Mouse (Mus musculus): Measurements from ENCODE around the gene Phf14. TPM values are rescaled to one million over a fixed set of nuclear protein-coding genes. Genes with fewer than 3 reads are reported as not detected.

Phf14 gene
- polyA plus RNA-seq (2014; fragmentation: Illumina TruSeq; extraction: RNeasy Lipid Tissue Mini Kit (QIAGEN cat#74804)) = 99.2 TPM

DNA sequence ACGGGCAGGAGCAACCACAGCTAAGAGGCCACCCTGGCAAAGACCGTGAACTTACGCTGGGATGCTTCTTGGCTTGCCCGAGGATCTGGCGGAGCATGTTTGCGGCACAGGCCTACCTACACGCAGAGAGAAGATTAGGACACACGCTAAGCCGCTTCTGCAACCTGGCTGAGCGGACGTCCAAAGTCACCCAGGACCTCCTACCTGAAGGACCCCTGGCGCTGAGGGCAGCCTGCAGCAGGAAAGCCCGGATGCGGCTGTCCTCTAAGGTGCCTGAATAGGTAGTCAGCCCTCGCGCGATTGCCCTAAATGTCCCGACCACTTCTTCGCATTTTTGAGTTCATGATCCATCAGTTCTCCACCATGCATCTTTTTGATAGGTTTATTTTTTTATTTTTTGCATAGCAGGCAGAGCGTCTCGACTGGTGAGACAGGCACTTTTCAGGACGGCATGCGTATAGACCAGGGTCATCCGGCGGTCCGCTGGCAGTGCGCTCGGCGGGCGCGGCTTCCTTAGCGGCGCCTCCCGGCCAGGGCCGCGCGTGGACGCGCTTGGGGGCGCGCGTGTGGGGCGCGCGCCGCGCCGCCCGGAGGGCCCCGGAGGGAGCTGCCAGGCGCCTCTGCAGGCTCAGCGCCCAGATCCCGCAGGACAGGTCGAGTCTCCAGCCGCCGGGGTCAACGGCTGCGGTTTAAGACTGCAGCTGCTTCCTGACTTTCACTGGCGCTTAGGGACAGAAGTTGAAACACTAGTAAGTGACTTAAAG is at the start of gene Phf14, which contains the start of gene Ndufa4:
Phf14 (plus strand) TSS at position 541 of the 764 bp plus-strand sequence.
Ndufa4 (minus strand) TSS at position 229 of the 764 bp plus-strand sequence.

Other genes starting within 250 kb of the Phf14 start
- gene Ndufa4, start 312 bp upstream of the Phf14 start, polyA plus RNA-seq (2014; fragmentation: Illumina TruSeq; extraction: RNeasy Lipid Tissue Mini Kit (QIAGEN cat#74804)) = 797 TPM

All from ovary, adult 10 weeks (tissue).